Mouse (Mus musculus) thymus, postnatal 0 days (tissue): Measurements from ENCODE around the gene Tbc1d10c. TPM values are rescaled to one million over a fixed set of nuclear protein-coding genes. Genes with fewer than 3 reads are reported as not detected.
"Not testable (repeated sequence)": the region's sequence is repeated elsewhere in the genome, so short reads cannot be mapped to it uniquely, and the experiment has no call there.

ENCODE experiments used
- DNase-seq: peaks from one replicate; pipeline ENCODE4 v3.0.0-alpha.2; 2015; ENCODE audit warnings: low spot score
- microRNA-seq: library from miRNA; unstranded; fragments of <30 nt; microRNA quantifications from one replicate; pipeline ENCODE4, GENCODE M21; 2016; ENCODE audit warnings: borderline number of aligned reads
- polyA plus RNA-seq: library from polyadenylated mRNA; unstranded; fragments of >200 nt; fragmentation: Nextera tagmentation; extraction: Ambion mirVana; gene quantifications from 2 replicates; pipeline ENCODE4 v1.2.1, GENCODE M21; 2015

Gene Tbc1d10c
- polyA plus RNA-seq, 1 experiment from 2014 or later = 323 TPM

- DNase-seq = no peak
Measured at GRCm38 (mm10) chr19:4146366-4147021, 44.6 kb downstream of the Tbc1d10c start.

GRCm38 (mm10) chr19:4145936-4146335, 45.1 kb downstream of the Tbc1d10c start:
- DNase-seq = no peak

GRCm38 (mm10) chr19:4144550-4145498, 46.3 kb downstream of the Tbc1d10c start:
- DNase-seq = peak; percentile 40

GRCm38 (mm10) chr19:4143759-4144268, 47.3 kb downstream of the Tbc1d10c start, which contains the start of gene Cabp4:
Gene Cabp4, minus strand, starts transcription at chr19:4144033.
- no peak for DNase-seq

- no peak for DNase-seq
Measured at GRCm38 (mm10) chr19:4142416-4143173, 48.5 kb downstream of the Tbc1d10c start.

GRCm38 (mm10) chr19:4140147-4140546, 50.9 kb downstream of the Tbc1d10c start:
- DNase-seq = no peak

- no peak for DNase-seq
Measured at GRCm38 (mm10) chr19:4139446-4139845, 51.6 kb downstream of the Tbc1d10c start, which contains the start of gene Gpr152. Gene Gpr152, plus strand, starts transcription at chr19:4139787.

- no peak for DNase-seq
Measured at GRCm38 (mm10) chr19:4137913-4138312, 53.2 kb downstream of the Tbc1d10c start.

GRCm38 (mm10) chr19:4136463-4136862, 54.6 kb downstream of the Tbc1d10c start:
- no peak for DNase-seq

GRCm38 (mm10) chr19:4135963-4136345, 55.1 kb downstream of the Tbc1d10c start:
- not testable (repeated sequence) for DNase-seq

- DNase-seq = not testable (repeated sequence)
Measured at GRCm38 (mm10) chr19:4135229-4135962, 55.7 kb downstream of the Tbc1d10c start.

GRCm38 (mm10) chr19:4134354-4134753, 56.7 kb downstream of the Tbc1d10c start:
- DNase-seq = no peak

Small RNA genes within 50 kb of the gene (microRNA-seq; reads per million reads assigned to microRNA genes)
- gene Gm26115 = not detected

Other genes with a start within 250 kb of the Tbc1d10c start
- 0.07 TPM in 1 of 2 replicates, not detected in the other for gene Aldh3b3, start 232.6 kb downstream of the Tbc1d10c start, polyA plus RNA-seq
- 1.5 and 1.6 TPM in 2 replicates for gene Aldh3b2, start 219.0 kb downstream of the Tbc1d10c start, polyA plus RNA-seq
- 4.3 and 5.9 TPM in 2 replicates for gene Acy3, start 204.7 kb downstream of the Tbc1d10c start, polyA plus RNA-seq
- gene Tbx10, start 198.5 kb downstream of the Tbc1d10c start, polyA plus RNA-seq = 0.06 TPM in 1 of 2 replicates, not detected in the other
- 40.4 and 42.5 TPM in 2 replicates for gene Nudt8, start 190.7 kb downstream of the Tbc1d10c start, polyA plus RNA-seq
- 0.98 and 1.6 TPM in 2 replicates for gene Gm49405, start 190.7 kb downstream of the Tbc1d10c start, polyA plus RNA-seq
- gene Doc2g, start 188.0 kb downstream of the Tbc1d10c start, polyA plus RNA-seq = 1.3 and 1.6 TPM in 2 replicates
- 191 and 194 TPM in 2 replicates for gene Ndufv1, start 178.5 kb downstream of the Tbc1d10c start, polyA plus RNA-seq
- 609 and 681 TPM in 2 replicates for gene Gstp1, start 153.3 kb downstream of the Tbc1d10c start, polyA plus RNA-seq
- 4.5 and 6.1 TPM in 2 replicates for gene Gstp2, start 145.3 kb downstream of the Tbc1d10c start, polyA plus RNA-seq
- gene Gstp3, start 131.7 kb downstream of the Tbc1d10c start, polyA plus RNA-seq = 10.3 and 13.9 TPM in 2 replicates
- gene Cabp2, start 109.7 kb downstream of the Tbc1d10c start, polyA plus RNA-seq = 0.42 TPM in 1 of 2 replicates, not detected in the other
- 179 and 208 TPM in 2 replicates for gene Cdk2ap2, start 94.1 kb downstream of the Tbc1d10c start, polyA plus RNA-seq
- gene Pitpnm1, start 91.3 kb downstream of the Tbc1d10c start, polyA plus RNA-seq = 37.1 and 45.6 TPM in 2 replicates
- 114 TPM in 2 replicates for gene Aip, start 65.4 kb downstream of the Tbc1d10c start, polyA plus RNA-seq
- 0.03 TPM in 1 of 2 replicates, not detected in the other for gene Gpr152, start 51.5 kb downstream of the Tbc1d10c start, polyA plus RNA-seq
- 0.48 and 0.58 TPM in 2 replicates for gene Cabp4, start 47.3 kb downstream of the Tbc1d10c start, polyA plus RNA-seq
- 184 and 207 TPM in 2 replicates for gene Coro1b, start 42.7 kb downstream of the Tbc1d10c start, polyA plus RNA-seq
- 929 and 954 TPM in 2 replicates for gene Ptprcap, start 37.7 kb downstream of the Tbc1d10c start, polyA plus RNA-seq
- 36.4 and 41.8 TPM in 2 replicates for gene Rps6kb2, start 27.9 kb downstream of the Tbc1d10c start, polyA plus RNA-seq
- 6.8 and 10.4 TPM in 2 replicates for gene Carns1, start 15.8 kb downstream of the Tbc1d10c start, polyA plus RNA-seq
- 995 and 1,030 TPM in 2 replicates for gene Ppp1ca, start 781 bp upstream of the Tbc1d10c start, polyA plus RNA-seq
- 29.8 and 33.2 TPM in 2 replicates for gene Rad9a, start 10.4 kb upstream of the Tbc1d10c start, polyA plus RNA-seq
- gene Clcf1, start 23.0 kb upstream of the Tbc1d10c start, polyA plus RNA-seq = 2.1 and 2.5 TPM in 2 replicates
- not detected in 2 replicates for gene AC109138.7, start 23.1 kb upstream of the Tbc1d10c start, polyA plus RNA-seq
- gene Pold4, start 40.6 kb upstream of the Tbc1d10c start, polyA plus RNA-seq = 41.2 and 44.3 TPM in 2 replicates
- gene Ssh3, start 77.9 kb upstream of the Tbc1d10c start, polyA plus RNA-seq = 9.4 and 10.1 TPM in 2 replicates
- gene Ankrd13d, start 91.9 kb upstream of the Tbc1d10c start, polyA plus RNA-seq = 9.8 and 12.2 TPM in 2 replicates
- gene Grk2, start 114.9 kb upstream of the Tbc1d10c start, polyA plus RNA-seq = 64.3 and 81.3 TPM in 2 replicates
- gene Kdm2a, start 207.0 kb upstream of the Tbc1d10c start, polyA plus RNA-seq = 26.0 and 27.6 TPM in 2 replicates
- 6.6 and 7.7 TPM in 2 replicates for gene Rhod, start 248.1 kb upstream of the Tbc1d10c start, polyA plus RNA-seq